Mouse (Mus musculus) embryo, embryonic 10 days (tissue): Measurements from ENCODE around the gene Ociad2.
A peak's percentile ranks its signal among the peaks of the same experiment; 100 is the strongest.
"Not testable (repeated sequence)": the region's sequence is repeated elsewhere in the genome, so short reads cannot be mapped to it uniquely, and the experiment has no call there.

Experiments
- DNase-seq: peaks from one replicate; pipeline ENCODE4 v3.0.0-alpha.2; 2015; ENCODE audit warnings: low spot score

Gene Ociad2

GRCm38 (mm10) chr5:73353519-73353918 is 12.7 kb upstream of the Ociad2 start:
- no peak for DNase-seq

DNA sequence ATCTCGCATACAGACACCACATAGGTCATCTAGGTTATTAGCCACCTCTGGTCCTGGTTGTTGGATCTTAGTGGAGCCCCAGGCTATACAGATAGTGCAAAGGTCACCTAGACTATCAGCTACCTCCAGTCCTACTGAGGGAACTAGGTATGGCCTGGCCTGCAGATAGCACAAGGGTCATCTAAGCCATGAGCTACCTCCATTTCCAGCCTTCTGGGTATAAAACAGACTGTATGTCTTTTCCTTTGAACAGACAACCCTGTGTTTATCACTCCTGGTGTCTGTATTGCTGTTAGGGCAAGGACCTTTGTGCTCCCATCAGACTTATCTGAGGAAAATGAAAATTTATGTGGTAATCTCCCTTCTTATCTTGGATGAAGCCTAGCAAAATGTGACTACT is 11.0 kb upstream of the Ociad2 start:
- DNase-seq = no peak

DNA sequence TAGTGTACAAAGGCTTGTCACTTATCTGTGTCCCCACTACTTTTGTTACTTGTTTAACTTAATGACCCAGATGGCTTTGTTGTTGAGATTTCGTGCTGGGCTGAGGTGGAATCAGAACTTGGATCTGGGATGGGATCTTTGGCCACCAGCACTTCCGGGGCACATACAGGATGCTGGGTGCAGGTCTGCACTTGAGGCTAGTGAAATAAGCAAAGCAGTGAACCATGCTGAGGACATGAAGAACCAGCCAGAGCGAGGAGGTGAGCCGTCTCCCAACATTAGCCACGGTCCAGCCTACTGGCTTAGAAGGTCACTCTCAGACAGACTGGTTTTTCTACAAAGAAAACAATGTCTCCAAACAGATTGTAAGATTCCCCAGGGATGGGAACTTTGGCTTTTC is 8.7 kb upstream of the Ociad2 start:
- no peak for DNase-seq

DNA sequence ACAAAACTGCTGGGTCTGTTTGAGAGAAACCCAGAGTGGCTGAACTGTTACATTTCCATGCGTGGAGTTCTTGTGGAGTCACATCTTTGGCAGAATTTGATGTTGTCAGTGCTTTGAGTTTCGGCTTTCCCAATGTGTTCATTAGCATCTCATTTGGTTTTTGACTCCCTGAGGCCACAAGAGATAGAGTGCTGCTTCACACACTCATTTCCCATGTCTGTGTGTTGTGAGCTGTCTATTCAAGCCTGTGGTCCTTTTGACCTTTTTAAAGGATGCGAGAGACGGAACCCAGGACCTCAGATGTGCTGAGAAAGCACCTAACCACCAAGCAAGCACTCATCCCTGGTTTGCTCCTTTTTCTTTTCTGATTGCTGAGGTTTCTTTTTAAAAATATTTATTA is 4.4 kb upstream of the Ociad2 start:
- no peak for DNase-seq

- no peak for DNase-seq
These were observed 3.5 kb upstream of the Ociad2 start for GRCm38 (mm10) chr5:73344310-73344709.

DNA sequence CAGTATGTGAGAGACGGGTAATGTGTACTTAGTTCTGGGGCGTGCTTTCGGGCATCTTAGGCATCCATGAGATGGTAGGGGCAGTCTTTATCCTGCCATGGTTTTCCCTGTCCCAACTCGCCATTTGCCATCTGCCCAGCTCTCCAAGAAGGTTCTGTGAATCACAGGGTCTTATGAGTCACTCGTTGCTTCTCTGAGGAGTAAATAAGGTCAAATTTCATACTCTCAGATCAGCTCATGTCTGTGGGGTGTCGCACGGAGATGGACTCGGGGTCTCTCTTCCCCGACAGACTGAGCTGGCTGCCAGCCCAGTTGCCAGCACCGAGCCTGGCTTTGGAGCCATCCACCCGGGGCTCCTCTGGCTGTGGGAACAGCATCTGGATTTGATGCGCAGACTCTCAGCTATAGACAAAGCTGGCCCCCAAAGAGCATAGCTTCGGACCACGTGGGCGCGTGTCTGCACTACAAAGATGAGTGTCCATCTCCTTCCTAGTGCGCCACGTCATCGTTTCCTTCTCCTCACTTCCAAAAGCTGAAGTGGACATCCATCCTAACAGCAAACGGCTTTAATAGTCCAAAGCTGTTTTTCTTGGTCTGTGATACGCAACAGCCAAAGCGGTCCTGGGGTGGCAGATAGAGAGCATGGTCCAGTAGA is 2.0 kb upstream of the Ociad2 start:
- DNase-seq = no peak

DNA sequence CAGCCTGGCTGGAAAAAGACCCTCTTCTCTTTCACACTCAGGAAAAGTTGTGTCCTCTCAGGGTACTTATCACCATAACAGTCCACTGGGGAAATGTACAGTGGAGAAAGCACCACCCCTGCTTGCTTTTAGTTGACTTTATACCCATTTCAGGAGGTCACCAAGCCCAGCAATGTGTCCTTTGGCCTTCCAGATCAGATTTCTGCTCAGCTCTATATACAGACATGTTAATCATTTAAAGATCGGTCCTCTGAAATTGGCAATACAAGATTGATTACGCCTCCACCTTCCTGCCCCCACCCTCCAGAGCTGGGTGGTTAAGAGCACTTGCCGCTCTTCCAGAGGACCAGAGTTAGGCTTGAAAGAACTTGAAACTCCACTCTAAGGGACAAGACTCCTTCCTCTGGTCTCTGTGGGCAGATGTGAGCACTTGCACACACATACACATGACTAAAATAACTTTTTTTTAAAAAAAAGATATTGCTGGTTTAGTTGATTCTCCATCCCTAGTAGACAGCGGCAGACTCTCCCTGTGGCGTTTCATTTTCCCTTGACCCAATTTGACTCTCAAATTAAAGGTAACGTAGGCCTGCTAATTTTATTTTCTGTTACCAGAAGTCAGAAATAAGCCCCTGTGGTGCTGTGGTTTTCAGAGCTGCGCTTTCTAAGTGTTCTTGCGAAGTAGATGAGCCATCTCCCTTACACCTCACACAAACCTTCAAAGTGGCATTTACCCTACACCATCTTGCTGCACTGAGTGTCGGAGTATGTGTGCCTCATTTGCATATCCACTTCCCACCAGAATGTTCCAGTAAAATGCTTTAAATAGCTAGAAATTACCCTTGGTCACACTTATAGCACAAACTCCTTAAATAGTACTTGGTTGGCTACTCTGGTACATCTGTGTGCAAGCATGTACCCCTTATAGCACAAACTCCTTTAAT is 777 bp downstream of the Ociad2 start:
- DNase-seq = no peak

DNA sequence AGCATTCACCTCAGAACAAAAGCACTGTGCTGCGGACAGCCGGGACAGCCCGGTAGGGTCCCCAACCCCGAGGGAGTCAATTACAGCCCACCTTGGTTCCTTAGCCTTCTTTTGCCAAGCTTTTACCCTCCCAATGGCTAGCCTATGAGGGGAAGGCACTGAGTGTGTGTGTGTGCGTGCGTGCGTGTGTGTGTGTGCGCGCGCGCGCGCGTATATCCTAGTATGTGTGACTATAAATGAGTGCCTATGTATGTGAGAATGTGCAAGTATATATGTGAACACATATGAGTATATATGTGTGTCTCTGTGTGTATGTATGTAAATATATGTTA is 2.0 kb downstream of the Ociad2 start:
- DNase-seq = peak; percentile 20

DNA sequence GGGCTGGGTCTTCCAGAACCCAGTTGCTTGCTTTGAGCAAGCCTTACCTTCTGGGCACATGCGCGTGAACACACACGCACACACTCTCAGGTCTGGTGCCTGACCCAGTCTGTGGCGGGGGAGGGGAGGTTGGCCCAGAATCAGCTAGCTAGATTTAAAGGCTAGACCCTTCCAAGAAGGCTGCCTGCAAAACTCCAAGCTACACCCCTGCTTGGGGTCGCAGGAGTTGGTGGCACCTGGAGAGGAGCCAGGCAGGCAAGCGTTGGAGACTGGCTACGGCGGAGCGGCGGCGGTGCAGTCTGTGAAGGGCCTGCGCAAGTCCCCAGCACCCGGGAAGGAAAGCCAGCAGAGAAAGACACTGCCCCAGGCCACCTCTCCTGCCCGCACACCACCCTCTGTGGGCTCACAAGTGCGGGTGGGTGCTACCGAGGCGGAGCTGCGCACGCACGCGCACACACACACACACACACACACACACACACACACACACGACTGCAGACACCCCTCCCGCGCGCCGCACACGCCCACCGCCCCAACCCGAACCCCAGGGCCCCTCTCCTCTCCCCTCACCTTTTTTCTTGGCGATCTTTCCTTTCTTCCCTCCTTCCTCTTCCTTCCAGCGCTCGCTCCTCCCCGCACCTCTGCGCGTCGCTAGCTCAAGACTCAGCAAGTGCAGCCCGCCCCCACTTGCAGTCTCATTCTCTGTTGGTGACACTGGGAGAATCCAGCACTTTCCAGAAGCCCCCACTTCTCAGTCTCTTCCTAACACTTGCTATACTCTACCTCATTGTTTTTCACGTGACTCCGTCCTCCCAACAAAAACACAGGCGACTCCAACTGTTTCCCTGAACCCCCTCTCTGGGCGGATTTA is 2.6 kb downstream of the Ociad2 start:
- peak; percentile 57 for DNase-seq

- DNase-seq = no peak
These were observed 4.4 kb downstream of the Ociad2 start for GRCm38 (mm10) chr5:73336448-73336847.

DNA sequence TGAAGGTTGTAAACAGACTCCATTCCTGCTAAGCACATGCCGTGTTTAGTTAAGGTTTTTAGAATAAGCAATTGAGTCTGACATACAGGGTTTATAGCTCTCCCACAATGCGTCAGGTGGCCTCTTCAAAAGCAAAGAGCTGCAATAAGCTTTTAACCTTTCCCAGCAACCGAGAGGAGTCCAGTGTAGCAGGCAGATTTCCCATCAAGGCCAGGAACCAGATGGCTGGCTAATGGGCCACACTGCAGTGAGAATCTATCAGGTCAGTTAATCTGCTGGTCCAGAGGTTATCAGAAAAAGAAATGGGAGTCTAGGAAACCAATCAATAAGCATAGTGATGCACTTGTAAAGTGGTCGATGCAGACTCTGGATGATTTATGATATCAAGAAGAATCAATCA is 9.8 kb downstream of the Ociad2 start:
- DNase-seq = peak; percentile 33

DNA sequence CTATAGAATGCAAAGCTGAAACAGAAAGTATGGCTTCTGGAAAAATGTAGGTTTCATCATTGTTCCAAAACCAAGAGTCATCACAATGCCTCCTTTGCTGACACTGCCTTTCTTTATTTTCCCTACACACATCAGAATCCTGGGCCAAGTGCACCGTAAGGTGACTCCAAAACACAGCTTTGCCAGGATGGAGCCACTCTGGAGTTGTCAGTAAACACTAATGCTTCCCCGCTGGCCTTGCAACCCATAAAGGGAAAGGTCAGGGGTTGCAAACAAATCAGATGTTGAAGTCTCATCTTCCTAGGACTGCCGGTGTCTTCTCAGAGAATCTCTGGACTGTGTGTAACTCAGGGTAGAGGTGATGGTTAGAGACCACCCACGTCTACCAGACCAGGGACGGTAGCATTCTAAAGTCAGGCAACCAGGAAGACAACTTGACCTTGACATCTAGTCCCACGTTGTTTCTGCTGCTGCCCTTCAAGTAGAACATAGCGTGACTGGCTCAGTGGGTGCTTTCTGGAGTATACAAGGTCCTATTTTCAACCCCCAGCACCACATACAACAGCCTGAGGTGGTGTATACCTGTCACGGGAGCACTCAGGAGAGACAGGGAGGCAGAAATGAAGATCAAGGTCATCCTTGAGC is 16.2 kb downstream of the Ociad2 start:
- no peak for DNase-seq

- no peak for DNase-seq
These were observed 17.2 kb downstream of the Ociad2 start for GRCm38 (mm10) chr5:73323602-73324001.

DNA sequence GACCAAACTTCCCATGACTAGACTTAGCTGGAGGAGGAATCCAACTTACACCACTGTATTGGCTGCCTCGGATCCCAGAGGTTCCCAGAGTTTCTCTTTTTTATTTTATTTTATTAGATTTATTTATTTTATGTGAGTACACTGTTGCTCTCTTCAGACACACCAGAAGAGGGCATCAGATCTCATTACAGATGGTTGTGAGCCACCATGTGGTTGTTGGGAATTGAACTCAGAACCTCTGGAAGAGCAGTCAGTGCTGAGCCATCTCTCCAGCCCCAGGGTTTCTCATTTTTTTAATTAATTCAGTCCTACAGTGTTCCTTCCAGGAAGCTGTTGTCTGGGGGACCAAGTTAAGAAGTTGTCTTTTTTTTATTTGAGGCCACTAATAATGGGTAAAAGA is 18.1 kb downstream of the Ociad2 start:
- not testable (repeated sequence) for DNase-seq

DNA sequence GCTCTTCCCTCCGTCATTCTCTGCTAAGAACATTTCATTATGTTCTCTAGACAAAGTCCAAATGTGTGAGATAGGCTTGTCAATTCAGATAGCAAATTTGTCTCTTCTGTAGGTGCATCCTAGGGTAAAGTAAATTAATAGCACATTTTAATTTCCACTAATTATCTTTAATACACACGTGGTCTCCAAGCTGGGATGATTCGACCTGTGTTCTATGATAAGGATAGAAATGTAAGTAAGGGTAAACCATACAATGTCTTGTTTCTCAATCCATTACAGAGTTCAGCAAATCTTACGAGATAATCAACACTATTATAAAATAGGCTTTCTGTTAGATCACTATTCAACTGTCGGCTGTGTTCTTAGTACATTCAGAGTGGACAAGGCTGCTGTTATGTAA is 21.5 kb downstream of the Ociad2 start:
- no peak for DNase-seq

- DNase-seq = no peak
These were observed 26.2 kb downstream of the Ociad2 start for GRCm38 (mm10) chr5:73314654-73315053.

DNA sequence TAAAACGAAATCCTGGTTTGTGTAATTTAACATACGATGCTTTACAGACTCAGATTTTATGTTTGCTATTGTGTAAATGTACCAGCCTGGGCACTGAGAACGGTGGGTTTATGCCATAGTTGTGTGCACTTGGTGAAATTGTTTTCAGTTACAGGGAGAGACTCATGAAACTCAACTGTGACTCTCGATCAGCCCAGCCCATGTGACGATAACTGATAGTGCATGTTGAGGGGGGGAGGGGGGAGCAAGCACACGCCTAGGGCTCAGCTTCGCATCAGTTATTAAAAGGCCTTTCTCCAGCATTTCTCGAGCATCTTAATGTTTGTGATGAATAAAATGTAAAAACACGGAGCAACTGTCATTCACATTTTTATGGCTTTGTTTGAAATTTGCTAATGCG is 27.2 kb downstream of the Ociad2 start:
- DNase-seq = no peak

GRCm38 (mm10) chr5:73311458-73311857 is 29.4 kb downstream of the Ociad2 start:
- peak; percentile 26 for DNase-seq

GRCm38 (mm10) chr5:73310401-73310800 is 30.4 kb downstream of the Ociad2 start:
- no peak for DNase-seq

GRCm38 (mm10) chr5:73309496-73309895 is 31.3 kb downstream of the Ociad2 start:
- no peak for DNase-seq

- DNase-seq = no peak
These were observed 33.5 kb downstream of the Ociad2 start for GRCm38 (mm10) chr5:73307297-73307696.

DNA sequence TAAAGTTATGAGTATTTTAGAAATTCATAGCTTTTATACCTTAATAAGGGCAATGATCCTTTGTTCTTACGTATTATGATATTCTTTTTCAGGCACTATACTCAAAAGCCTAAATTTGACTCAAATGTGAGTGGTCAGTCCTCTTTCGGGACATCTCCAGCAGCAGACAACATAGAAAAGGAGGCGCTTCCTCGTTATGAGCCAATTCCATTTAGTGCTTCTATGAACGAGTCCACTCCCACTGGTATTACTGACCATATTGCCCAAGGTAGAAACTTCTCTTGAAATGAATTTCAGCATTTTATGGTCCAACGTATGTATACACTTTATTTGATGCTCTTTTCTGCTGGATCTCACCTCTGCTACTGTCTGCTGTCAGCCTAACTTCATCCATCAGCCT is 34.3 kb downstream of the Ociad2 start:
- DNase-seq = no peak
